Mouse (Mus musculus): ENCODE measurements around the gene Lsm3.

DNA sequence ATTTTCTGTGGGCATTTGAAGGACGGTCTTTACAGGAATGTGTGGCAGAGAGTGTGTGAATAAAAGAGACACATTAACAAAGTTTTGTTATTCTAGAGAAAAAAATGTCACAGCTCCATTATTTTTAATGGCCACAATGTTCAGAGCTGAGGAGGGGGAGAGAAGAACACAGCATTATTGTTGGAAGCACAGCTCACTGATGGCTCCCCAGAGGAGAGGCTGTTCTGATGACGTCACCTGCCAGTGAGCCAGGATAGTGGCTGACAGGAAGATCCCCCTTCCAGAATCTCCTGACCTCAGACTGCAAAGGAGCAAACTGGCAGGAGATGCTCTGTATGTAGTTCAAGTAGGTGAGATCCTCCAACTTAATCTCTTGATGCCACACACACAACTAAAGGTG lies 18.0 kb downstream of the Lsm3 start:
- no peak for TF ChIP-seq GATA1 (IDR thresholded peaks at IDR 0.05; ENCODE audit: borderline replicate concordance, low read length)
- no peak for TF ChIP-seq FLI1 (IDR thresholded peaks at IDR 0.05; ENCODE audit: low read length)

Measured in megakaryocyte, embryonic 14.5 days (primary cell).